Mouse (Mus musculus) cerebellum, adult 11-12 months (tissue): ENCODE measurements around the gene Gm9887.
A peak's percentile ranks its signal among the peaks of the same experiment; 100 is the strongest.
"Not testable (repeated sequence)": the region's sequence is repeated elsewhere in the genome, so short reads cannot be mapped to it uniquely, and the experiment has no call there.

Source experiments
- DNase-seq: peaks from one replicate; pipeline ENCODE4 v3.0.0; 2022

The Gm9887 gene

DNA sequence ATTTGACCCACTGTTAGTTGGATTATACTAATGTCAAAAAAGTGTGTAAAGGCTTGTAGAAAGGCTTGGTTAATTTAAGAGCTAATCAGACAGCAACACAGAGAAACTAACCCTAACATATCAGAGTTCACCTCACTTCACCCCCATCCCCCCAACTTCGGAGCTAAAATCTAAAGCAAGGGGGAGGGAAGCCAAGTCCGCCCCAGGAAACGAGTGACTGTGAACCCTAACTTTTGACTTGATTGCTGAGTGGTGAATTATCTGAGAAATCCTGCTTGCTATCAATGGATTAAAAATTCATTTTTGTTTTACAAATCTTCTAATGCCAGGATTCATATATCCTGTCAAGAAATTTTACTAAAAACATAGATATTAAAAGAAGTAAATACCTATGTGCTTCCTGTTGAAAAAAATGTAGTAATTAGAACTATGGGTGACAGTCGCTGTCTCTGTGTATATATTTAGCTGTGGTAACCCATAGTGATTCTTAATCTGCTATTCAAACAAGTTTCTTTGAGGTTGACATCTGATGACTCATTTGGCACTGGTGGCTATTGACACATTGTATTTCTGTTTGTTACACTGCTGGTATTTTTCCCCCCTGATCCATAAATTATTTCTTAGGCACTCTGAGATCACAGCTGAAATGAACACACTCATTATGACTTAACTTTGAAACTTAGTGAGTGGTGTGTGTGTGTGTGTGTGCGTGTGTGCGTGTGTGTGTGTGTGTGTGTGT is 13.5 kb upstream of the Gm9887 start:
- no peak for DNase-seq

GRCm38 (mm10) chr12:69384606-69385005 is 12.3 kb upstream of the Gm9887 start:
- DNase-seq: no peak

- no peak for DNase-seq
Observed at GRCm38 (mm10) chr12:69382880-69383279, 10.6 kb upstream of the Gm9887 start.

GRCm38 (mm10) chr12:69378558-69379454 is 6.5 kb upstream of the Gm9887 start:
- no peak for DNase-seq

DNA sequence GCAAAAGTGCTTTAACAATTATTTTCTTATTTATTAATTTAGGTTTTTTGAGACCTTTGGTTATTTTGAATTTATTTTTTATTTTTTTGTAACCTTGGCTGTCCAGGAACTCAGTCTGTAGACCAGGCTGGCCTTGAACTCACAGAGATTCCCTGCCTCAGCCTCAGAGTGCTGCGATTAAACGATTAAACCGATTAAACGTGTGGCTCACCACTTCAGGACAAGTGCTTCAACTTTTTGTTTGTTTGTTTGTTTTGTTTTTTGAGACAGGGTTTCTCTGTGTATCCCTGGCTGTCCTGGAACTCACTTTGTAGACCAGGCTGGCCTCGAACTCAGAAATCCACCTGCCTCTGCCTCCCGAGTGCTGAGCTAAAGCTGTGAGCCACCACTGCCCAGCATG is 5.4 kb upstream of the Gm9887 start:
- not testable (repeated sequence) for DNase-seq

DNA sequence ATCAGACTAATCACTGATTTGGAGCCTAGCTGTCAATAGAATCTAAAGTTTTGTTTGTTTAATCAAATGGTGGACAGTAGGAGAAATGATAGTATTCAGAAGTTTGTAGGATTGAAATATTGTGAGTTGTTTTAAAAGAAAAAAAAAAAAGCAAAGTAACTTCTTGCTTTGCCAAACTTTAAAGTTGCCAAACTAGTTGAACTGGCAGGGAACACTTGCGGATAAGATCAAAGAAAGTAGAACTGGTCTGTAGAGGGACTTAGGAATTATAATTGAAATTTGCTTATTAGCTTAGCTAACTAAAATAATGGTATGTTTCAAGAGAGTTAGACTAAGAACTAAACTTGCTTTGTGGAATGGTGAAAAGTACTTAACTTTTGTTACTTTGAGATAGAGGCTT is 4.9 kb upstream of the Gm9887 start:
- no peak for DNase-seq

GRCm38 (mm10) chr12:69376132-69376531 is 3.9 kb upstream of the Gm9887 start:
- no peak for DNase-seq

DNA sequence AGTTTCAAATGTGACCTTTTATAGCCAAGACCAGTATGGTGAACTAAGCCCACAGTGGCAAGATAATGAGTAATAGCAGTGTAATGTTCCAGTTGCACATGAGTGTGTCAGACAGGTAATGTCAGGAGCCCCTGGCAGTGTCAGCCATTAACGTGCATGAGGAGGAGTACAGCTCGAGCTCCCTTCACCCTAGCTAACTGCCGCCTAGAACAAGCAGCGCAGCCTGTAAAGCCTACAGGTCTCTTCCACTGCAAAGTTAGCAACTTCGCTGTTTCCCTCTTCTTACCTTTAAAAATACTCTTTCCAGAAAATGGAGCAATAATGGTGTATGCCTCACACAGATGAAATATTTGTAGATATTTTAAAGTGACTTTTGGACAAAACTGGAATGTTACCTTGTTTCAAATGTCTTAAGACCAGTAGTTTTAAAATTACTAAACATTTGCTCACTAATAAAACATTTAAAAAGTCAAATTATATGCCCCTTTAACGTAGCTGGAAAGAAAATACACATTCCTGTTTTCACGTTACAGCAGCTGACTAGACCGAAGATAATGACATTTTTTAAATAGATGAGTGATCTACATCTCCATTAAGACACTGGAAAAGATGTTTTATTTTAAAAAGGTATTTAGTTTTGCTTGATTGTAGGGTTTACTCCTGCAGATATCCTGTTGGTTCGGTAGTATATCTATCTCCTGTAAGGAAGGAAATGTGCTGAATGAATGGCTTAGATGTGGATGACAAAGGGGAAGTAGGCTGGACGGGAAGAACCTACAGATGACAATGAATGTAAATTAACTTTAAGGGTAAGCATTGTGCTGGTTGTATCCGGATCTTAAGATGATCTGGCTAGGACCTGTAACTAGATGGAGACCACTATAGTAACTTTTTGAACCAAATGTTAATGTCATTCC is 1.9 kb upstream of the Gm9887 start:
- DNase-seq: no peak

GRCm38 (mm10) chr12:69372731-69373331 is 573 bp upstream of the Gm9887 start:
- peak; percentile 63 for DNase-seq

DNA sequence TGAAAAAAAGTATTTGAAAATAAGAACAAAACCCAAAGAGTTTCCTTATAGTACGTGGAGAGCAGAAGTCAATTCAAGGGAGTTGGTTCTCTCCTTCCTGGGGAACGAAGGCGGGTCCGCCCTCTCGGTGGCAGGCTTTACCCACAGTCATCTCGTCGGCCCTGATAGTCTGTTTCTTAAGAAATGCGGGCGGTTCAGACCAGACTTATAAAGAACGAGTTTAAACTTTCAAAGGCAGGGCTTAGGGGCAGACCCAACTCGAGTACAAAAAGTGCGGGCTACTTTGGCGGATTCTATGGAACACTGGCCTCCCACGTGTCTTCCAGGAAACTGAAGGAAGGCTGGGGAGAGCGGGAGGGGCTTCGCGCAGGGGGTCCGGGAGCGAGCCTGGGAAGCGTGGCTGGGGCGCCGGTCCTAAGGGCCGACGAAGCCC is 821 bp downstream of the Gm9887 start:
- DNase-seq: no peak

DNA sequence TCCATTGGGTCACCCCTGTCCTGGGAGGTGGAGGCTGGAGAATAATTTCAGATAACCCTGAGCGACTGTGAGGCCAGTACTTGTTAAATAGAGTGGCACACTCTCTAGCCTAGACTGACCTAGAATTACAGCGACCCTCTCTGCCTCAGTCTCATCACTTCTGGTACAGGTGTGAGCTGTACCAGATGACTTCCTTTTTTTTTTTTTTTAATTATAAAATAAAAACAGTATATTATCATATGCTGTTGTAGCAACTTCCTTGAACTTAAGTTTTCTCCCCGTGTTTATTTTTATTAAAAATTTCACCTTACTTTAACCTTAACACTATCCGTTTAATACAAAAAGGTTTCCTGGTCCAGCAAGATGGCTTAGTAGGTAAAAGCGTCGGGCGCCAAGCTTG is 1.3 kb downstream of the Gm9887 start:
- no peak for DNase-seq

GRCm38 (mm10) chr12:69367557-69367956 is 4.7 kb downstream of the Gm9887 start:
- no peak for DNase-seq

DNA sequence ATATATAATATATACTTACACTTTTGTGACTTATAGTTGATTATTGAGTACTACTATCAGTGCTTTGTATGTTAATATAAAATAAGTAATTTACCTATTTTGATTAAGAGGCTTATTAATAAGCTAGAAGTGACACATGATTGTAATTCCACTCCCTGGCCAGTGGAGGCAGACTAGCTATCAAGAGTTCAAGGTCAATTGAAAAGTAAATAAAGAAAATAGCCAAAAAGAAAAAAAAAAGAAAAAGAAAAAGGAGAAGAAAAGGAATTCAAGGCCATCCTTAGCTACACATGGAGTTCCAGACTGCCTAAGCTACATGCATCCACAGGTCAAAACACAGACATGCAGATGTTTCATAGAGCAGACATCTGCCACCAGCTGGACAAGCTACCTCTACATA is 5.8 kb downstream of the Gm9887 start:
- no peak for DNase-seq

DNA sequence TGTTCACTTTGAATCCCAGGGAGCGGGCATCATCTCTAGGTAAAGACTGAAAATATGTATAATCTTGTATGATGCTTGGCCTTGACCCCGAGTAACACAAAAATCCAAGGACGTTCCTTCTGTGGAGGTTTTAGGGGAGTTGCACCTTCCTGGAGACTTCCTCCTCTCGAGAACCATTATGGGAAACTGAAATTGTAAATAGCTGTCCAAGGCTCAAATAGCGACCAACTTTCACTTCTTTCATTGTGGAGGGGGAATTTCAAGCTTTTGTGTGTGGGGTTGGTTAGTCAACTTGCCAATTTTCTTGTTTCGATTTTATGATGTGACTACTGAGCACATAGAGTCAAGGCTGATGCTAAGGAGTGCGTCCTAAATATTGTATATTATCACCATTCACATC is 6.5 kb downstream of the Gm9887 start:
- no peak for DNase-seq

GRCm38 (mm10) chr12:69363899-69364762 is 8.1 kb downstream of the Gm9887 start:
- peak; percentile 73 for DNase-seq

GRCm38 (mm10) chr12:69363110-69363509 is 9.1 kb downstream of the Gm9887 start:
- peak; percentile 20 for DNase-seq

DNA sequence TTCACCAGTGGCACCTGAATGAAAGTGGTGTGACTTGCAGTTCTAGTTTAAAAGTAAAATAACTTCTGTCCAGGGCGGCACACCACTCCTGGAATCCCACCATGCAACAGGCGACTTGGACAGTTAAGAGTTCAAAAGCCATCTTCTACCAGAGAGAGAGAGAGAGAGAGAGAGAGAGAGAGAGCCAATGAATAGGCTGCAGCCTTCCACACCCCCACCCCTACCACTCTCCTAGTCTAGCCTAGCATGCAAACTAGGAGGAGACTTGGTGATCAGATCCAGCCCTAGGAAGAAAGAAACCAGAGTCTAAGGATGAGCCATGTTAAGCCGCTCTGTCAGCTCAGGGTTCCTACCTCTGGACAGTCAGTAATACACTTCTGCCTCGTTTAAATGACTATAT is 9.9 kb downstream of the Gm9887 start:
- DNase-seq: peak; percentile 26

GRCm38 (mm10) chr12:69361919-69362318 is 10.3 kb downstream of the Gm9887 start:
- no peak for DNase-seq

DNA sequence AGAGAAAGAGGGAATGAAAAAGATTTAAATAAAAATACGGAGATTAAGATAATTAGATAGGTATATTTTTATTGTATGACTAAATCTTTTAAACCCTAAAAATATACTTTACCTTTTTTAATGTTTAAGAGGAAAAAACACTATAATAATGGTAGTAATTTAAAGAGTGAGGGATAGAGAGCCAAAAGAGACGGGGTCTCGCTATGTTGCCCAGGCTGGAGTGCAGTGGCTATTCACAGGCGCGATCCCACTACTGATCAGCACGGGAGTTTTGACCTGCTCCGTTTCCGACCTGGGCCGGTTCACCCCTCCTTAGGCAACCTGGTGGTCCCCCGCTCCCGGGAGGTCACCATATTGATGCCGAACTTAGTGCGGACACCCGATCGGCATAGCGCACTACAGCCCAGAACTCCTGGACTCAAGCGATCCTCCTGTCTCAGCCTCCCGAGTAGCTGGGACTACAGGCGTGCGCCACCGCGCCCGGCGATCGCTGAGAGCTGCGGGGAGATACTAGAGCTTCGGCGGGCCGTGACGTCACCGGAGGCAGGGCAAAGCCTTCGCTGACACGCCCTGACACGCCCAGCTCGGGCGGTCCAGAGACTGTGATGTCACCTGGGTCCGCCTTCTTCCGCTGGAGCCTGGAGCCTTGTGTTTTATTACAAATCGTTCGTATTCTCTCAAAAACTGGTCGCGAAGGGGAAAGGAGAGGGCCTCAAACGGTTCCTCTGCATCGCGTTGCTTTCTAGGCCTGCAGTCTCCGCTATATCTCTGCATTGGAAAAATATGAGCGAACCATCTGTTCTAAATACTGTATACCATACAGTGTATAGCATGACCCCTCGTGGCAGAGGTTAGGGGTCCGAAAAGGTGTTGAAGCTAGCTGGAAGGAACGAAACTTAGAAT is 11.0 kb downstream of the Gm9887 start:
- DNase-seq: peak; percentile 99

- peak; percentile 73 for DNase-seq
Observed at GRCm38 (mm10) chr12:69360655-69360996, 11.6 kb downstream of the Gm9887 start.

DNA sequence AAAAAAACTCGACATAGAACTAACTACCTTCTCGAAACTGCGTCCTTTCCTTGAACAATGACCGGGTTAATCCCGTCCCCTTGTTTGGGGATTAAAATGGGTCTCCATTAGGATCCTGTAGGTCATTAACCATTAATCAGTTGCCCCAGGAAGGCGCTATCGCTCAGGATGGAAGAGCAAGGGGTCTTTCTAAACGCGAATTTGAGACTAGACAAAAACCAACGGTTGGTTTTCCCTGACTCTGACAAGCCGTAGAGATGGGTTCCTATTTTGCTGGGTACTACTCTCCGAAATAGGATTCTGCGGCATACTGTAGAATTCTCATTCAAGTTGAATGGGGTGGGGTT is 15.0 kb downstream of the Gm9887 start:
- no peak for DNase-seq
